Mouse (Mus musculus) liver, embryonic 14.5 days (tissue): Measurements from ENCODE around the gene Eid1. TPM values are rescaled to one million over a fixed set of nuclear protein-coding genes. Genes with fewer than 3 reads are reported as not detected.

Experiments
- ATAC-seq: fragments of 200-750 bp; cut with Nextera tagmentation; 2 replicates; pipeline ENCODE4 v1.8.0; 2017; ENCODE audit warnings: moderate number of reproducible peaks, mild to moderate bottlenecking, moderate library complexity; ENCODE audit not compliant: insufficient read depth
- DNase-seq, 3 experiments: peaks; one replicate each; pipeline ENCODE4 v3.0.0-alpha.2; 2012 to 2013; ENCODE audit warnings: low read depth in 3 of 3, low spot score in 3 of 3
- H3K27ac ChIP-seq: fragments of 300-500 bp; sonication (generic); 2 replicates; pipeline ENCODE4 v1.5.1; 2014; ENCODE audit warnings: moderate library complexity, mild to moderate bottlenecking, control low read depth, inconsistent platforms
- H3K27me3 ChIP-seq: fragments of 300-500 bp; sonication (generic); 2 replicates; pipeline ENCODE4 v1.6.1; 2014; ENCODE audit warnings: mild to moderate bottlenecking, low read length, moderate library complexity; ENCODE audit not compliant: control insufficient read depth, insufficient read depth
- H3K36me3 ChIP-seq: fragments of 300-500 bp; sonication (generic); replicated peaks from 2 replicates; pipeline ENCODE4 v1.6.1; 2014; ENCODE audit warnings: low read depth; ENCODE audit not compliant: control insufficient read depth, insufficient read depth
- H3K4me1 ChIP-seq, 2 experiments: fragments of 200-500 bp in 1 of 2; fragments of 300-500 bp in 1 of 2; sonication (generic) in 1 of 2; replicated peaks; 2 replicates each; pipeline ENCODE4 v1.6.1; 2012 to 2014; ENCODE audit warnings: antibody characterized with exemption in 1 of 2, inconsistent platforms in 1 of 2, low read length in 1 of 2; ENCODE audit not compliant: control insufficient read depth in 2 of 2, insufficient read depth in 2 of 2
- H3K4me2 ChIP-seq: fragments of 300-500 bp; sonication (generic); 2 replicates; pipeline ENCODE4 v1.6.1; 2014; ENCODE audit warnings: low read depth, mild to moderate bottlenecking, control low read depth, moderate library complexity
- H3K4me3 ChIP-seq, 2 experiments: fragments of 200-500 bp in 1 of 2; fragments of 300-500 bp in 1 of 2; sonication (generic) in 1 of 2; 2 replicates each; pipeline ENCODE4 v1.5.1; 2012 to 2014; ENCODE audit warnings: low read depth in 2 of 2, low read length in 2 of 2, mild to moderate bottlenecking in 2 of 2, control low read depth in 1 of 2, inconsistent platforms in 1 of 2, moderate library complexity in 1 of 2; ENCODE audit not compliant: insufficient read depth in 1 of 2
- H3K9ac ChIP-seq: fragments of 300-500 bp; sonication (generic); replicated peaks from 2 replicates; pipeline ENCODE4 v1.6.1; 2014; ENCODE audit warnings: mild to moderate bottlenecking, control low read depth, moderate library complexity
- H3K9me3 ChIP-seq: fragments of 300-500 bp; sonication (generic); 2 replicates; pipeline ENCODE4 v1.6.1; 2016; ENCODE audit warnings: low read length, mixed read lengths; ENCODE audit not compliant: control insufficient read depth
- CTCF ChIP-seq: IDR thresholded peaks from 2 replicates; pipeline ENCODE4 v1.5.1; 2016; ENCODE audit warnings: antibody characterized with exemption, low read depth, control low read depth
- EP300 ChIP-seq: IDR thresholded peaks from 2 replicates; pipeline ENCODE4 v1.6.1; 2016; ENCODE audit warnings: antibody characterized with exemption, low read depth
- WGBS: fragments of 180-500 bp; shearing (Covaris S2); extraction: QIAGEN DNeasy Blood & Tissue Kit; methylation state at CpG from one replicate; pipeline ENCODE4 v1.1.7; 2014; ENCODE audit not compliant: insufficient replicate concordance; 5-methylcytosine and 5-hydroxymethylcytosine counted together
- polyA plus RNA-seq, 2 experiments: library from polyadenylated mRNA; depleted of rRNA in 1 of 2; stranded (reverse) in 1 of 2; unstranded in 1 of 2; fragments of >200 nt; fragmentation: Nextera tagmentation in 1 of 2; extraction: Ambion mirVana in 1 of 2; gene quantifications; 2 replicates each; pipeline versions ENCODE4 v1.2.1 to v1.2.3; 2012 to 2014

The Eid1 gene
- polyA plus RNA-seq, 2 experiments = 25.9 to 48.1 TPM

DNA sequence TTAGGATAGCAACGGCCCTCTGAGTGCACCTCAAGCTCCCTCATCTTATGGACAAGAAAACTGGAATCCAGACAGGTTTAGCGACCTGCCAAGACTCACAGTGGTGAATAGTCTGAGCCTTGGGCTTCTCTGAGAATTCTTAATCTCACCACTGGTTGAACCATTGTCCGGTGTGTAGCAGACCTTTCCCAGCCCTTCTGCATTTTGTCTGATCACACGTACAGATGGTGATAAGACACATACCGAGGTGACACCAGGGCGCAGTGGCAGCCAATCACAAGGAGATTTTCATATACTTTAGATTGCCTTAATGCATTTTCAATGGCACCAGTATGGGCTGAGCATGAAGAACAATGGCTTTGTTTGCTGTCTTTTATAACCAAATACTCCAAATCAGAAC is 44.4 kb upstream of the Eid1 start:
- TF ChIP-seq CTCF (no peak), EP300 (no peak)
- Histone ChIP-seq H3K4me1 (peaks cover 7 to 22% of the 10 kb centered on the region in 2 experiments), H3K27me3 (no peaks in the 10 kb centered on the region), H3K4me3 (no peak overlapping the region), H3K36me3 (no peaks in the 10 kb centered on the region), H3K9me3 (no peaks in the 10 kb centered on the region), H3K4me2 (no peak overlapping the region), H3K27ac (no peak overlapping the region), H3K9ac (no peak overlapping the region)
- WGBS = 61% methylated on average over 6 of the region's 6 CpGs
- DNase-seq (no peak), ATAC-seq (no peak)

DNA sequence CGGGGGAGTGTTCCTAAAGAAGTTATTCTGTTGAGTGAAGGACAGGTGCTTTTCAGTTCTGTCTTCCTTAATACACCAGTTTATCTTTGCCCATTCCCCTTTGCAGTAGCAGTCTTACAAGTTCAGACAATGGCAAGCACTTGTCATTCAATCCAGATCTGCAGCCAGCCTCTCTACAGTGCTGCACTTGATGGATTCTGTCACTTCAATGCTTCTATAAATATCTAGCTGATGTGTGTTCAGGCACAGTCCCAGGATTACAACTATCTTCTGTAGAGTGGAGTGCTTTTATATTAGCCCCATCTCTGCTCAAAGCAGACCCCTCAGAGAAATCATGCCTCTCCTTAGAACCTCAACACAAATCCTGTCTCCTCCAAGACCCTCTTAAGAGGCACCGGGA is 42.9 kb upstream of the Eid1 start:
- Histone ChIP-seq H3K27me3 (no peaks in the 10 kb centered on the region), H3K4me1 (peaks cover 0 to 14% of the 10 kb centered on the region in 2 experiments; a peak in 2 of 4 replicates), H3K9me3 (no peaks in the 10 kb centered on the region), H3K4me3 (no peak overlapping the region), H3K36me3 (no peaks in the 10 kb centered on the region), H3K9ac (no peak overlapping the region), H3K27ac (no peak overlapping the region), H3K4me2 (no peak overlapping the region)
- WGBS = 81% methylated on average over 2 of the region's 2 CpGs
- DNase-seq = no peak
- no peak for ATAC-seq
- TF ChIP-seq EP300 = no peak
- no peak for TF ChIP-seq CTCF

DNA sequence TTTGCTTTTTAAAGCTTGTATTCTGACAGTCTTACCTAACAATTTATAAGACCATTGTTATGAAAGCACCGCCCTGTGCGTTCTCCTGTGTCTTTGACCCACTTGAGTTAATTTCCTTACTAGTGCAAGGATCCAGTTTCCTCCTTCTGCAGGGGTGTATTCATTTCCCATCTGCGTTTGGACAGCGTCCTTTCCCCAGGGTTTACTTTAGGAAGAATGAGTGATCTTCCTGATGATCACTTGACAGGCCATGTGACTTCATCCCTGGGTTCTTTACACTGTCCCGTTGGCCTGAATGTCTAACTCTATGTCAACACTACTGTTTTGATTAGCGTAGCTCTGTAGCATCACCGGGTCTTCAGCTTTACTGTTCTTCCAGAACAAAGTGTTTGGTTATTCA is 35.6 kb upstream of the Eid1 start:
- no peak for ATAC-seq

DNA sequence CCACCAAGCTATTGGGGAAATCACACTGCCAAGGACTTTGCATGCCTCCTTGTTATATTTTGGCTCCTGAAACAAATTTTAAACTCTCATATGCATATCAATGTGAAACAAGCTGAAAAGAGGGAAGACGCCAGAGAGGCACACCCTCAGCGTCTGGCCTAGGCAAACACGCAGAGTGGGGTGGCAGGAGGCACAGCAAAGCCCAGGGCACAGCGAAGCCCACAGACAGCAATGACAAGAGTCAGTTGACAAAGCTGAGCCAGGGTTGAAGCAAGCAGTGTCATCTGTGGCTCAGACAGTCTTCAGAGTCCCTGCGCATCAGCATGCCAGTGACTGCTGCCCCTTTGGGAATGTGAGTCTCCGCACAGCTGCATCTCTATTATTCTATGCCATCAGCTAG is 28.0 kb upstream of the Eid1 start:
- no peak for ATAC-seq
- no peaks in the 10 kb centered on the region for H3K9me3 ChIP-seq
- 79% methylated on average over 6 of the region's 6 CpGs for WGBS

More for the DNA sequence above, 35.6 kb upstream of the Eid1 start:
- Histone ChIP-seq H3K9ac (no peak overlapping the region), H3K36me3 (no peaks in the 10 kb centered on the region), H3K4me2 (no peak overlapping the region), H3K27ac (no peak overlapping the region), H3K9me3 (no peaks in the 10 kb centered on the region), H3K4me1 (no peaks in the 10 kb centered on the region), H3K27me3 (no peaks in the 10 kb centered on the region), H3K4me3 (no peak overlapping the region)
- no peak for TF ChIP-seq EP300
- TF ChIP-seq CTCF = no peak
- no peak for DNase-seq
- WGBS = 65% methylated on average over 7 of the region's 7 CpGs

DNA sequence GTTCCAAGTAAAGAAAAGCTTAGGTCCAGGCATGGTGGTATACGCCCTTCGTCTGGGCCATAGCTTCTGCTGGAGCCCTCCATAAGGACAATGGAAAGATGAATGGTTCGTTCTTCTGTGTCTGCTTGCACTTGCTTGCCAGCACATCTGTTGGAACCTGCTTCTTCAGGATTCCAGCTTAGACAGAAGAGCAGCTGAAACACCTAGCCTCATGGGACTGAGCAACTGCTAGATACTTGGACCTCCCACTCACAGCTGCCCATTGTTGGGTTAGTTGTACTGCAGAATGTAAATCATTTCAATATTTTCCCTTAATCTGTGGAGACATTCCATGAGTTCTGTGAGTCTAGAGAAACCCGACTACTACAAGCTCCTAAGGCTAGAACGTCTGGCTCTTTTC is 22.9 kb upstream of the Eid1 start:
- Histone ChIP-seq H3K4me2 (no peak overlapping the region), H3K36me3 (no peaks in the 10 kb centered on the region), H3K27me3 (no peaks in the 10 kb centered on the region), H3K27ac (no peak overlapping the region), H3K9ac (no peak overlapping the region), H3K9me3 (no peaks in the 10 kb centered on the region), H3K4me1 (no peaks in the 10 kb centered on the region), H3K4me3 (no peak overlapping the region)
- DNase-seq = no peak
- TF ChIP-seq CTCF (no peak), EP300 (no peak)
- WGBS = 72% methylated on average over 5 of the region's 5 CpGs
- no peak for ATAC-seq

More for the DNA sequence above, 28.0 kb upstream of the Eid1 start:
- no peak for DNase-seq
- no peaks in the 10 kb centered on the region for H3K27me3 ChIP-seq
- no peak overlapping the region for H3K9ac ChIP-seq
- H3K4me3 ChIP-seq = no peak overlapping the region
- H3K27ac ChIP-seq = no peak overlapping the region
- TF ChIP-seq EP300 = no peak
- TF ChIP-seq CTCF = no peak
- H3K4me1 ChIP-seq = no peaks in the 10 kb centered on the region
- H3K36me3 ChIP-seq = no peaks in the 10 kb centered on the region
- H3K4me2 ChIP-seq = no peak overlapping the region
